Mouse (Mus musculus): ENCODE data around the gene Sema5a. TPM values are rescaled to one million over a fixed set of nuclear protein-coding genes. Genes with fewer than 3 reads are reported as not detected.

Sema5a gene
- polyA plus RNA-seq, 1 experiment from 2014 or later, result 26.3 TPM

GRCm38 (mm10) chr15:32590641-32591040 lies 346.0 kb downstream of the Sema5a start:
- ATAC-seq (replicated peaks; ENCODE audit: low FRiP score), result no peak
- Histone ChIP-seq H3K4me1 (no peaks in the 10 kb centered on the region), H3K9ac (no peak overlapping the region), H3K9me3 (replicated peaks) (no peaks in the 10 kb centered on the region), H3K27ac (no peak overlapping the region), H3K4me3 (replicated peaks) (no peak overlapping the region), H3K4me2 (no peak overlapping the region), H3K36me3 (no peaks in the 10 kb centered on the region), H3K27me3 (no peaks in the 10 kb centered on the region)
- 87% methylated on average over 1 of the region's 1 CpGs for WGBS

GRCm38 (mm10) chr15:32593746-32594145 lies 349.1 kb downstream of the Sema5a start:
- WGBS, result 91% methylated on average over 5 of the region's 5 CpGs
- H3K36me3 ChIP-seq, result no peaks in the 10 kb centered on the region
- no peak overlapping the region for H3K4me2 ChIP-seq
- no peaks in the 10 kb centered on the region for H3K9me3 ChIP-seq (replicated peaks)
- H3K4me3 ChIP-seq (replicated peaks), result no peak overlapping the region
- H3K27ac ChIP-seq, result no peak overlapping the region
- no peaks in the 10 kb centered on the region for H3K4me1 ChIP-seq
- no peak for ATAC-seq (replicated peaks; ENCODE audit: low FRiP score)
- H3K9ac ChIP-seq, result no peak overlapping the region
- H3K27me3 ChIP-seq, result no peaks in the 10 kb centered on the region

DNA sequence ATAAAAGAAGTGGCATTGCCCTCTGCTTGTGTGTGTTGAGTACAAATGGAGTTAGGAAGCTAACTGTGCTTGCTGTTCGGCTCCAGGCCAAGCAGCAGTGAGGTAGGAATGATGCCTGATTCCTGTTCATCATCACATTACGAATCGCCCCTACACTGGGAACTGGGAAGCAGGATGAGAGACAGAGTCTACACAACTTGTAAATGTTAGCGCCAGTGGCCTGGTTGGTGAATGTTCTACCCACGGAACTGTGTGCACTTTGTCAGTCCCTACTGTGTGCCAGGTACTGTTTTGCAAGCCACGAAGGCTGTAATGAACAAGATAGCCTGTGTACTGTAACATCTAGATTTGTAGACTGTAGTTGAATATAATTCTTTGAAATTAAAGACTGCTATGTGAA lies 352.0 kb downstream of the Sema5a start:
- Histone ChIP-seq H3K9ac (no peak overlapping the region), H3K9me3 (replicated peaks) (no peaks in the 10 kb centered on the region), H3K4me2 (no peak overlapping the region), H3K27ac (no peak overlapping the region), H3K27me3 (no peaks in the 10 kb centered on the region), H3K4me1 (no peaks in the 10 kb centered on the region), H3K4me3 (replicated peaks) (no peak overlapping the region), H3K36me3 (no peaks in the 10 kb centered on the region)
- whole genome bisulfite sequencing, result 83% methylated on average over 6 of the region's 6 CpGs
- ATAC-seq (replicated peaks; ENCODE audit: low FRiP score), result no peak

DNA sequence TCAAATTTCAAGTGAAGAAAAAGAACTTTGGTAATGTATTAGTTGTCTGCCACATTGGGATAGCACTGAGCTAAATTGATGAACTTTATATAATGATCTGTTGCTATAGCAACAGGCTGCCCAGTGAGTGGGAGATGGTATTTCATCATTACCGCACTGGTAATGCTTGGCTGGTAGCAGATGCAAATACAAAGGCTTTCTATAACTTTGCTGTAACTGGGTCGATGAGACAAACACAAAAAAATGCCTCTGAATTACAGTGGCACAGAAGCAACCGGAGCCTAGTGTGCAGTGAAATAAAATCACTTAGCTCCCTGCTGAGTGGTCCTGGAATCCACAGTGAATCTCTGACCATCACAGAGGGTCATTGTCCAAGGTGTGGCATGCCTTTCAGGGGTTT lies 352.6 kb downstream of the Sema5a start:
- Histone ChIP-seq H3K4me3 (replicated peaks) (no peak overlapping the region), H3K4me2 (no peak overlapping the region), H3K9ac (no peak overlapping the region), H3K27me3 (no peaks in the 10 kb centered on the region), H3K9me3 (replicated peaks) (no peaks in the 10 kb centered on the region), H3K36me3 (no peaks in the 10 kb centered on the region), H3K27ac (no peak overlapping the region), H3K4me1 (no peaks in the 10 kb centered on the region)
- 80% methylated on average over 3 of the region's 3 CpGs for WGBS
- ATAC-seq (replicated peaks; ENCODE audit: low FRiP score), result no peak

GRCm38 (mm10) chr15:32607236-32607635 lies 362.6 kb downstream of the Sema5a start:
- 0 out of 2 replicates have a peak, but pooled peaks cover 4% of the 10 kb centered on the region for H3K36me3 ChIP-seq
- H3K27me3 ChIP-seq, result no peaks in the 10 kb centered on the region
- no peak overlapping the region for H3K27ac ChIP-seq
- 84% methylated on average over 3 of the region's 3 CpGs for WGBS
- H3K4me3 ChIP-seq (replicated peaks), result no peak overlapping the region
- ATAC-seq (replicated peaks; ENCODE audit: low FRiP score), result no peak
- no peaks in the 10 kb centered on the region for H3K4me1 ChIP-seq
- H3K9me3 ChIP-seq (replicated peaks), result no peaks in the 10 kb centered on the region
- no peak overlapping the region for H3K4me2 ChIP-seq
- H3K9ac ChIP-seq, result no peak overlapping the region

GRCm38 (mm10) chr15:32610776-32611175 lies 366.2 kb downstream of the Sema5a start:
- ATAC-seq (replicated peaks; ENCODE audit: low FRiP score), result no peak
- 0 out of 2 replicates have a peak, but pooled peaks cover 4% of the 10 kb centered on the region for H3K36me3 ChIP-seq
- 88% methylated on average over 2 of the region's 2 CpGs for WGBS
- no peaks in the 10 kb centered on the region for H3K9me3 ChIP-seq (replicated peaks)
- no peaks in the 10 kb centered on the region for H3K4me1 ChIP-seq
- no peak overlapping the region for H3K27ac ChIP-seq
- H3K4me2 ChIP-seq, result no peak overlapping the region
- H3K4me3 ChIP-seq (replicated peaks), result no peak overlapping the region
- H3K9ac ChIP-seq, result no peak overlapping the region
- no peaks in the 10 kb centered on the region for H3K27me3 ChIP-seq

DNA sequence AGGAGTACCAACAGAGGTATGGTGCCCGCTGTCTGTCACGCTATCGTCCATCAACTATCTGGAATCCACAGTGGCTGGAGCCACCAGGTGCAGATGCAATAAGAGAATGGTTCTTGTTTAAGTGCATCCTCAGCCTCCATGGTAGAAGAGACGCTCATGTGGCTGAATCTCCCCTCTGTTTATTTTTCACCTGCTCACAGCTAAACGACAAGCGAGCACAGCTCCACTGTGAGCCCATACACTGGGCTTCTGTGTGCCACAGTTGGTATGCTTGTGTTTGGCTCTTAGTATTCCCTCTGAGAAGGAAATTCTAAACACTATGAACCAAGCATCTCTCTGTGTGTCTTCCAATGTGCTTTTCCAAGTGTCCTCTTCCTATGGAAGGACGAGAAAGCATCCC lies 366.6 kb downstream of the Sema5a start:
- H3K27me3 ChIP-seq, result no peaks in the 10 kb centered on the region
- H3K27ac ChIP-seq, result no peak overlapping the region
- no peak overlapping the region for H3K9ac ChIP-seq
- no peak for ATAC-seq (replicated peaks; ENCODE audit: low FRiP score)
- no peak overlapping the region for H3K4me2 ChIP-seq
- H3K4me3 ChIP-seq (replicated peaks), result no peak overlapping the region
- WGBS, result 91% methylated on average over 7 of the region's 7 CpGs
- H3K36me3 ChIP-seq, result 0 out of 2 replicates have a peak, but pooled peaks cover 4% of the 10 kb centered on the region
- no peaks in the 10 kb centered on the region for H3K9me3 ChIP-seq (replicated peaks)
- H3K4me1 ChIP-seq, result no peaks in the 10 kb centered on the region

GRCm38 (mm10) chr15:32613718-32614117 lies 369.1 kb downstream of the Sema5a start:
- Histone ChIP-seq H3K27ac (no peak overlapping the region), H3K9me3 (replicated peaks) (no peaks in the 10 kb centered on the region), H3K4me1 (no peaks in the 10 kb centered on the region), H3K27me3 (no peaks in the 10 kb centered on the region), H3K4me3 (replicated peaks) (no peak overlapping the region), H3K4me2 (no peak overlapping the region), H3K36me3 (0 out of 2 replicates have a peak, but pooled peaks cover 4% of the 10 kb centered on the region), H3K9ac (no peak overlapping the region)
- 91% methylated on average over 6 of the region's 6 CpGs for WGBS
- no peak for ATAC-seq (replicated peaks; ENCODE audit: low FRiP score)

GRCm38 (mm10) chr15:32615773-32616172 lies 371.2 kb downstream of the Sema5a start:
- ATAC-seq (replicated peaks; ENCODE audit: low FRiP score), result no peak
- WGBS, result 79% methylated on average over 5 of the region's 5 CpGs
- H3K9me3 ChIP-seq (replicated peaks), result no peaks in the 10 kb centered on the region
- H3K27me3 ChIP-seq, result no peaks in the 10 kb centered on the region
- H3K4me1 ChIP-seq, result no peaks in the 10 kb centered on the region
- H3K4me2 ChIP-seq, result no peak overlapping the region
- 0 out of 2 replicates have a peak, but pooled peaks cover 3% of the 10 kb centered on the region for H3K36me3 ChIP-seq
- no peak overlapping the region for H3K9ac ChIP-seq
- no peak overlapping the region for H3K27ac ChIP-seq
- H3K4me3 ChIP-seq (replicated peaks), result no peak overlapping the region

DNA sequence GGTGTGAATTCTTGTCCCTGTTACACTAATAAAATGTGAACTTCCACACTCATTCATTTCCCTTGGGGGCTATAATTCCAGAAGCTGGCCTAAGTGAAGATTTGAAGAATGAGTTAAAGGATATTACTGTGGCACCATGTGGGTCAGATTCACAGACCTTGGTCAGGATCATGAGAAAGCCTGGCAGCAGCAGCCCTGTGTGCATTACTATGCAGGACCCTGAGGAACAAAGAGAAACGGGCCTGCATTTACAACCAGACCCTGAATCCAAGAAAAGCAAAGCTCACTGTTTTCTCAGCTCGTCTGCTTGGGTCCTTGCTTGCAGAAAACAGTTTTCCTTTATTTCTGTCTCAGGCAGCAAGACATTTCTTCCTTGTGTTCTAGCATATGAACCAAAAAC lies 374.6 kb downstream of the Sema5a start:
- WGBS, result 53% methylated on average over 2 of the region's 2 CpGs
- Histone ChIP-seq H3K27ac (no peak overlapping the region), H3K4me3 (replicated peaks) (no peak overlapping the region), H3K9ac (no peak overlapping the region), H3K36me3 (0 out of 2 replicates have a peak, but pooled peaks cover 3% of the 10 kb centered on the region), H3K27me3 (no peaks in the 10 kb centered on the region), H3K9me3 (replicated peaks) (no peaks in the 10 kb centered on the region), H3K4me1 (no peaks in the 10 kb centered on the region), H3K4me2 (no peak overlapping the region)
- ATAC-seq (replicated peaks; ENCODE audit: low FRiP score), result no peak

GRCm38 (mm10) chr15:32623037-32623739 lies 378.6 kb downstream of the Sema5a start:
- Histone ChIP-seq H3K9me3 (replicated peaks) (no peaks in the 10 kb centered on the region), H3K36me3 (0 out of 2 replicates have a peak, but pooled peaks cover 5% of the 10 kb centered on the region), H3K4me2 (no peak overlapping the region), H3K9ac (no peak overlapping the region), H3K27ac (no peak overlapping the region), H3K4me1 (no peaks in the 10 kb centered on the region), H3K4me3 (replicated peaks) (no peak overlapping the region), H3K27me3 (no peaks in the 10 kb centered on the region)
- ATAC-seq (replicated peaks; ENCODE audit: low FRiP score), result no peak
- WGBS, result 66% methylated on average over 12 of the region's 12 CpGs

GRCm38 (mm10) chr15:32624106-32624505 lies 379.5 kb downstream of the Sema5a start:
- no peaks in the 10 kb centered on the region for H3K4me1 ChIP-seq
- H3K9me3 ChIP-seq (replicated peaks), result no peaks in the 10 kb centered on the region
- H3K36me3 ChIP-seq, result 0 out of 2 replicates have a peak, but pooled peaks cover 5% of the 10 kb centered on the region
- WGBS, result 77% methylated on average over 4 of the region's 4 CpGs
- H3K27me3 ChIP-seq, result no peaks in the 10 kb centered on the region
- H3K4me2 ChIP-seq, result no peak overlapping the region
- no peak overlapping the region for H3K4me3 ChIP-seq (replicated peaks)
- no peak overlapping the region for H3K9ac ChIP-seq
- ATAC-seq (replicated peaks; ENCODE audit: low FRiP score), result no peak
- no peak overlapping the region for H3K27ac ChIP-seq

DNA sequence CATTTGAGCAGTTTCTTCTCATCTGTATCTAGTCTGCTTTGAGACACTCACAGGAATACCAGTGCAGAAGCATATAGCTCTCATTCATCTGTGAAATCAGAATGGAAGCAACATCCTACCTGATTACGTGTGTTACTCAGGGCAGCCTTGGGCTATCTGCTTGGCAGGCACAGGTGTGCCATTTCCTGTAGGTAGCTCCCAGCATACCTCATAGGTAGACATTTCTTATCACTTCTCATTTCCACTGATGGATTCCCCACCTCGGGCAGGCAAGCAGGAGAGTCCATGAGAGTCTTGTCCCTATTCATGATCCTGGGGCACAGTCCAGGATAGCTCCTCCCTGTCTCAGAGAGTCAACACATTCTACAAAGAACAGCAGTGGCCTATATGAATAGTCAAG lies 381.4 kb downstream of the Sema5a start:
- Histone ChIP-seq H3K27ac (no peak overlapping the region), H3K4me1 (no peaks in the 10 kb centered on the region), H3K9ac (no peak overlapping the region), H3K4me3 (replicated peaks) (no peak overlapping the region), H3K36me3 (0 out of 2 replicates have a peak, but pooled peaks cover 2% of the 10 kb centered on the region), H3K27me3 (no peaks in the 10 kb centered on the region), H3K9me3 (replicated peaks) (no peaks in the 10 kb centered on the region), H3K4me2 (no peak overlapping the region)
- WGBS, result 87% methylated on average over 2 of the region's 2 CpGs
- no peak for ATAC-seq (replicated peaks; ENCODE audit: low FRiP score)

Measured in kidney, embryonic 15.5 days (tissue).